Mouse (Mus musculus) layer of hippocampus, adult 2 months (tissue): ENCODE measurements around the gene Slc38a2. TPM values are rescaled to one million over a fixed set of nuclear protein-coding genes. Genes with fewer than 3 reads are reported as not detected.

Source experiments
- DNase-seq, 2 experiments: peaks; one replicate each; pipeline ENCODE4 v3.0.0; 2022; ENCODE audit warnings: low spot score in 2 of 2
- H3K27ac ChIP-seq: fragments of 200-600 bp; 2 replicates; pipeline ENCODE4 v1.8.1; 2022
- H3K4me3 ChIP-seq: fragments of 200-600 bp; 2 replicates; pipeline ENCODE4 v1.8.1; 2022; ENCODE audit warnings: mild to moderate bottlenecking
- CTCF ChIP-seq: fragments of 200-600 bp; conservative IDR thresholded peaks from 2 replicates; pipeline ENCODE4 v1.8.1; 2022; ENCODE audit warnings: antibody characterized with exemption, mild to moderate bottlenecking, moderate library complexity
- total RNA-seq, 2 experiments: library from RNA; stranded (reverse); gene quantifications; 2 replicates each; pipeline ENCODE4 v1.2.3; 2021

Slc38a2 gene
- total RNA-seq, 2 experiments from 2014 or later: 73.5 to 78.1 TPM

DNA sequence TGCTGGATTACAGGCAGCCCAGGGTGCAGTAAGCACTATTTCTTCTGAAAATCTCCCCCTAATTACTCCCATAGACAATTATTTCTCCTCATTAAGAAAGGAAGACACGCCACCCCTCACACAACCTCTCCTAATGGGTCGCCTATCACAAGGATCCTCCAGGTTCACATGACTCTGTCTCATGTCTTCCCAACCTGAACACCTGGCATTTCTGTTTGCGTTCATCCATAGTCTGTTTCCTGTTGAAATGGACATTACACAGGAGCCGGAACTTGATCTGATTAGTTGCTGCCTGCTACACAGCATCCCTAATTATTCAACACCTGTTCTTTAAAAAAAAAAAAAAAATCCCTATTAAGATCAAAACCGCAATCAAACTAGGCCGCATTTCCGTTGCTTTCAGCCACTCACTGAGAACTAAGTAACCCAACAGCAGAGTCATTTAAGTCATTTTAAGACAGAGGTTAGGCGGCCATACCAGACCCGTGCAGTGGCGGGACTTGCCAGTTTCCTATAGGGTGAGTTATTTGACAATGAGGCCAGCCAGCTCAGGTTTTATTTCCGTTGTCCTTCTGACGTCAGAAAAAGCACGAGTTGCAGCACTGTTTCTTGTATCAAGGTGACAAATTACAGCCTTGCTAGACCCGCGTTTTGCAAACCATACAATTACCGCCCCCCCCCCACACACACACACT is 59.1 kb downstream of the Slc38a2 start:
- TF ChIP-seq CTCF: no peak
- no peak for DNase-seq
- Histone ChIP-seq H3K27ac (peak overlapping the region; percentile 97), H3K4me3 (peak overlapping the region; percentile 73)

DNA sequence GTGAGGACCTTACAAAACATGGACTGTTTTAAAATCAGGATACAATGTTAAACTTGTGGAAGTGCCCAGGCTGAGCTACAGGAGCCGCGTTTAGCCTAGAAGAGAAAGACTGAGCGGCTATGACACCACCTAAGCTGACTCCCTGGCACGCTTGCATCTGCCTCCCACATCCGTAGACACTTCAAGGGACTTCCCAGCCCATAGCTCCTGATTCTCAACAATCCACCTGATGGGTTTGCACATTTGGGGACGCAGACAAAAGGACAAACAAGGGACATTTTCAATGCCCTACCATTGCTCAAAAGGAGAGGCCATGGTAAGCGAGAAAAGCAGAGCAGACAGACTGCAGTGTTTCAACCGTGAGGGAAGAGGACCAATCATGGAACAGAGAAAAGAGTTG is 59.9 kb downstream of the Slc38a2 start:
- H3K4me3 ChIP-seq: peak overlapping the region; percentile 73; the same call in 1 of the 2 replicates
- no peak for TF ChIP-seq CTCF
- DNase-seq: no peak
- H3K27ac ChIP-seq: no peak overlapping the region; the same call in 1 of the 2 replicates

DNA sequence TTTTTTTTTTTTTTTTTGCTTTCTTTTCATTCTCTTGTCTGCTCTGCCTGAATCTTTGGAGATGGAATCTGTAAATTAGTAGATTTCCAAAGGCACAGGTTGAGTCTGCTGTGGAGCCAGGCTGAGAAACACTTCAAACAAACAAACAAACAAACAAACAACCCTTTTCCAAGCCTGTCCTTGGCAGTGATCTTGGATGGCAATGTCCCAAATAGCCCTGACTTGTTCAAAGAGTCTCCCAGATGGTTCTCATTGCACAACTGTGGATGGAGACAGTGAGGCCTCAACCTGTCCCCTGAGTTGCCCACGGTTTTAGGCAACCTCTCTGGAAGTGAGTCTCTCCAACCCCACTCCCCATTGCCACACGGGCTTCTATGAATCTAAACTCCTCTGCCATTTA is 60.9 kb downstream of the Slc38a2 start:
- no peak for TF ChIP-seq CTCF
- no peak overlapping the region for H3K27ac ChIP-seq
- H3K4me3 ChIP-seq: no peak overlapping the region
- DNase-seq: no peak

DNA sequence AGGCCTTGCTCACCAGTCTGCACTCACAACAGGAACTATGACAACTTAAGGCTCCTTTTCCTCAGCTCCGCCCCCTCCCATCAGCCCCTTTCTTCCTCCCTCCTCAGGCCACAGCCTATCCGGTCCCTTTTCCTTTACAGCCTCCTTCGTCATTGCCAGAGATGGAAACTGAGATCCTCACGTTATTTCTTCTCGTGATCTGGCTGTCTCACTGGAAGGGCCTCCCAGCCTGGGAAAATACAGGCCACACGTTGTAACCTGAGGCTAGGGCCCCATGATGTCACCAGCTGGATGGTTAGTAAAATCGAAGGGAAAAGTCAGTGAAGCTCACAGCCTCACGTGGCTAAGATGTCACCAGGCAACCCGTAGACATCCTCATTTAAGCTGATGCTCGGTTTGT is 61.4 kb downstream of the Slc38a2 start:
- H3K27ac ChIP-seq: no peak overlapping the region
- DNase-seq: no peak
- H3K4me3 ChIP-seq: no peak overlapping the region; the same call in 1 of the 2 replicates
- no peak for TF ChIP-seq CTCF

Other genes starting within 250 kb of the Slc38a2 start
- gene Scaf11, start 238.9 kb downstream of the Slc38a2 start, total RNA-seq: 10 to 100 TPM; 55.8 to 57.8 TPM
- gene Slc38a1, start 56.8 kb downstream of the Slc38a2 start, total RNA-seq: 10 to 100 TPM; 78.9 to 80.9 TPM